In genomic region chrX:75155576-75156243, GRCm38 (mm10) we compare ENCODE assay signal across 8 mouse cellular contexts. TPM values are rescaled to one million over a fixed set of nuclear protein-coding genes. Genes with fewer than 3 reads are reported as not detected.
DNase-seq lines count a peak whose midpoint lies in the region; ATAC-seq and TF ChIP-seq lines count a peak whose summit lies in the region.

No protein-coding gene starts in this region.

- H3K4me1 ChIP-seq in CH12.LX (ENCODE audit: control insufficient read depth in 1 of 2, insufficient read depth in 2 of 2) = no peaks in the 10 kb centered on the region
- no peaks in the 10 kb centered on the region for H3K4me1 ChIP-seq in embryonic facial prominence, embryonic 13.5 days
- H3K4me1 ChIP-seq in heart, embryonic 10.5 days = no peaks in the 10 kb centered on the region
- no peaks in the 10 kb centered on the region for H3K4me1 ChIP-seq in kidney, adult 2 months (ENCODE audit: control insufficient read depth, insufficient read depth, low read length)
- no peaks in the 10 kb centered on the region for H3K4me1 ChIP-seq in lung, embryonic 14.5 days (ENCODE audit: insufficient read depth)
- H3K4me1 ChIP-seq in olfactory bulb, adult 2 months (ENCODE audit: control insufficient read depth, insufficient read depth, low read length) = no peaks in the 10 kb centered on the region

- 23% methylated on average over 37 of the region's 49 CpGs for WGBS in embryonic facial prominence, embryonic 13.5 days
- 17% methylated on average over 18 of the region's 49 CpGs for WGBS in heart, embryonic 10.5 days
- WGBS in kidney, adult 2 months = 3% methylated on average over 40 of the region's 49 CpGs
- 20% methylated on average over 8 of the region's 49 CpGs for WGBS in lung, embryonic 14.5 days
- WGBS in olfactory bulb, adult 2 months = 20% methylated on average over 25 of the region's 49 CpGs

- H3K36me3 ChIP-seq in CH12.LX (replicated peaks in 1 of 2; ENCODE audit: control insufficient read depth in 1 of 2, insufficient read depth in 1 of 2, low read length in 1 of 2) = no peaks in the 10 kb centered on the region
- no peaks in the 10 kb centered on the region for H3K36me3 ChIP-seq in embryonic facial prominence, embryonic 13.5 days
- no peaks in the 10 kb centered on the region for H3K36me3 ChIP-seq in heart, embryonic 10.5 days
- no peaks in the 10 kb centered on the region for H3K36me3 ChIP-seq in kidney, adult 2 months (ENCODE audit: control insufficient read depth, insufficient read depth, low read length)
- H3K36me3 ChIP-seq in lung, embryonic 14.5 days (ENCODE audit: insufficient read depth) = no peaks in the 10 kb centered on the region

- H3K79me2 ChIP-seq in CH12.LX (replicated peaks; ENCODE audit: control insufficient read depth, extremely low read depth, insufficient read depth, poor library complexity, severe bottlenecking) = no peaks in the 10 kb centered on the region

- TF ChIP-seq POLR2A in CH12.LX (IDR thresholded peaks at IDR 0.05; ENCODE audit: low read depth, low read length) = no peak
- no peak for TF ChIP-seq POLR2A in kidney, adult 2 months (IDR thresholded peaks at IDR 0.05; ENCODE audit: low read depth, low read length)
- TF ChIP-seq POLR2A in olfactory bulb, adult 2 months (IDR thresholded peaks at IDR 0.05; ENCODE audit: insufficient read depth, low read depth, low read length) = no peak

- no peak overlapping the region for H3K9ac ChIP-seq in CH12.LX (ENCODE audit: insufficient read depth, low read depth)
- H3K9ac ChIP-seq in embryonic facial prominence, embryonic 13.5 days = peak overlapping the region; percentile 69
- peak overlapping the region; percentile 52 for H3K9ac ChIP-seq in lung, embryonic 14.5 days

- TF ChIP-seq EP300 in CH12.LX (IDR thresholded peaks at IDR 0.05; ENCODE audit: low read length) = no peak

- no peak for DNase-seq in CH12.LX (ENCODE audit: extremely low read depth)
- DNase-seq in WW6 (ENCODE audit: low read depth, low spot score) = peak; percentile 22
- DNase-seq in heart, embryonic 10.5 days (ENCODE audit: low spot score) = peak; percentile 79
- peak; percentile 68 for DNase-seq in kidney, adult 2 months
- DNase-seq in lung, embryonic 14.5 days = peak; percentile 67
- no peak for DNase-seq in adipocyte (ENCODE audit: low spot score)

- no peaks in the 10 kb centered on the region for H3K27me3 ChIP-seq in CH12.LX (replicated peaks)
- no peaks in the 10 kb centered on the region for H3K27me3 ChIP-seq in embryonic facial prominence, embryonic 13.5 days
- H3K27me3 ChIP-seq in heart, embryonic 10.5 days (ENCODE audit: insufficient read depth, poor library complexity, severe bottlenecking) = no peaks in the 10 kb centered on the region
- no peaks in the 10 kb centered on the region for H3K27me3 ChIP-seq in kidney, adult 2 months (replicated peaks; ENCODE audit: control insufficient read depth, insufficient read depth, low read length)
- H3K27me3 ChIP-seq in lung, embryonic 14.5 days (ENCODE audit: insufficient read depth, low read length) = no peaks in the 10 kb centered on the region

- H3K27ac ChIP-seq in CH12.LX (ENCODE audit: insufficient read depth, low read depth) = no peak overlapping the region
- H3K27ac ChIP-seq in embryonic facial prominence, embryonic 13.5 days = no peak overlapping the region
- H3K27ac ChIP-seq in heart, embryonic 10.5 days = peak overlapping the region; percentile 82
- H3K27ac ChIP-seq in kidney, adult 2 months (ENCODE audit: insufficient read depth, low read depth, low read length) = no peak overlapping the region
- no peak overlapping the region for H3K27ac ChIP-seq in lung, embryonic 14.5 days (ENCODE audit: low read depth)
- no peak overlapping the region for H3K27ac ChIP-seq in olfactory bulb, adult 2 months (ENCODE audit: insufficient read depth, low read depth, low read length)

- TF ChIP-seq CTCF in CH12.LX (conservative IDR thresholded peaks at IDR 0.05 in 1 of 2, IDR thresholded peaks at IDR 0.05 in 1 of 2; ENCODE audit: low read depth in 2 of 2, low read length in 2 of 2) = no peak
- TF ChIP-seq CTCF in kidney, adult 2 months (conservative IDR thresholded peaks at IDR 0.05; ENCODE audit: insufficient read depth, insufficient read length, low read depth, low read length) = no peak
- TF ChIP-seq CTCF in lung, embryonic 14.5 days (IDR thresholded peaks at IDR 0.05; ENCODE audit: low read depth) = no peak
- TF ChIP-seq CTCF in olfactory bulb, adult 2 months (IDR thresholded peaks at IDR 0.05; ENCODE audit: insufficient read depth, low read depth, low read length) = no peak

- TF ChIP-seq RAD21 in CH12.LX (IDR thresholded peaks at IDR 0.05; ENCODE audit: low read depth, low read length) = no peak

- H3K4me3 ChIP-seq in CH12.LX (replicated peaks in 1 of 3; ENCODE audit: low read depth in 2 of 3, low read length in 2 of 3, poor library complexity in 1 of 3) = no peak overlapping the region
- peak overlapping the region; percentile 49 for H3K4me3 ChIP-seq in embryonic facial prominence, embryonic 13.5 days
- H3K4me3 ChIP-seq in heart, embryonic 10.5 days = peak overlapping the region; percentile 55
- peak overlapping the region; percentile 31; the same call in 1 of the 2 replicates for H3K4me3 ChIP-seq in kidney, adult 2 months (ENCODE audit: insufficient read depth, low read depth, low read length)
- peak overlapping the region; percentile 38 for H3K4me3 ChIP-seq in lung, embryonic 14.5 days (ENCODE audit: low read depth, low read length)
- H3K4me3 ChIP-seq in olfactory bulb, adult 2 months (ENCODE audit: insufficient read depth, low read depth, low read length) = peak overlapping the region; percentile 54

- no peak overlapping the region for H3K4me2 ChIP-seq in CH12.LX (ENCODE audit: insufficient read depth, low read depth, poor library complexity, severe bottlenecking)
- peak overlapping the region; percentile 62 for H3K4me2 ChIP-seq in embryonic facial prominence, embryonic 13.5 days
- H3K4me2 ChIP-seq in lung, embryonic 14.5 days = peak overlapping the region; percentile 63

- in situ Hi-C loops in CH12.LX (cut with MboI; ENCODE audit: low pct_ligation_motif_present, low pct_unique_long_range_greater_than_20kb, low sequenced_read_pairs) = no loop called here

- no peaks in the 10 kb centered on the region for H3K9me3 ChIP-seq in CH12.LX (replicated peaks; ENCODE audit: low read length)
- no peaks in the 10 kb centered on the region for H3K9me3 ChIP-seq in embryonic facial prominence, embryonic 13.5 days
- H3K9me3 ChIP-seq in heart, embryonic 10.5 days = no peaks in the 10 kb centered on the region
- H3K9me3 ChIP-seq in lung, embryonic 14.5 days (ENCODE audit: low read depth, low read length) = no peaks in the 10 kb centered on the region

- dilution Hi-C loops in CH12.LX (cut with MboI; ENCODE audit: extremely low pct_ligation_motif_present, extremely low pct_unique_long_range_greater_than_20kb, low sequenced_read_pairs) = no loop called here

- ATAC-seq in embryonic facial prominence, embryonic 13.5 days (ENCODE audit: insufficient number of reproducible peaks, insufficient read depth, low FRiP score, low TSS enrichment, low read depth) = no peak
- peak; percentile 90 for ATAC-seq in lung, embryonic 14.5 days (ENCODE audit: insufficient read depth)

TF ChIP-seq in CH12.LX, 34 proteins besides CTCF, POLR2A, EP300 and RAD21:
- TF ChIP-seq NELFE (IDR thresholded peaks at IDR 0.05; ENCODE audit: low read depth, low read length) (no peak), GABPA (IDR thresholded peaks at IDR 0.05; ENCODE audit: insufficient replicate concordance, low read depth, low read length) (no peak), USF1 (IDR thresholded peaks at IDR 0.05; ENCODE audit: low read depth, low read length) (peak; percentile 13; the same call in 1 of the 2 replicates), MAFK (IDR thresholded peaks at IDR 0.05; ENCODE audit: insufficient replicate concordance, low read length) (no peak), NRF1 (IDR thresholded peaks at IDR 0.05; ENCODE audit: low read depth, low read length) (no peak), HCFC1 (IDR thresholded peaks at IDR 0.05; ENCODE audit: low read depth, low read length) (no peak), IRF4 (IDR thresholded peaks at IDR 0.05; ENCODE audit: low read depth, low read length) (no peak), MAX (IDR thresholded peaks at IDR 0.05; ENCODE audit: low read length) (no peak), SMC3 (IDR thresholded peaks at IDR 0.05; ENCODE audit: low read depth, low read length) (no peak), MYC (IDR thresholded peaks at IDR 0.05; ENCODE audit: low read depth, low read length) (no peak), TCF12 (IDR thresholded peaks at IDR 0.05; ENCODE audit: low read depth, low read length) (no peak), ZMIZ1 (IDR thresholded peaks at IDR 0.05; ENCODE audit: low read depth, low read length) (no peak), BHLHE40 (IDR thresholded peaks at IDR 0.05; ENCODE audit: low read depth, low read length) (0 out of 2 replicates have a peak, but pooled peaks have one; percentile 24), MAZ (IDR thresholded peaks at IDR 0.05; ENCODE audit: low read depth, low read length) (no peak)

RNA-seq across cellular contexts. Expression of gene Smim9, which starts 7.9 kb away (rescaled TPM):
- not detected in 2 replicates for total RNA-seq in CH12.LX (2012; rRNA removed)
- total RNA-seq in CH12.LX (2014; rRNA removed) = not detected in 2 replicates
- polyA plus RNA-seq in CH12.LX (2012; ENCODE audit: insufficient read length, low read depth) = not detected in 2 replicates
- not detected in 2 replicates for polyA plus RNA-seq in embryonic facial prominence, embryonic 13.5 days (2015; fragmentation: Nextera tagmentation; extraction: Ambion mirVana)
- polyA plus RNA-seq in heart, embryonic 10.5 days (2016; fragmentation: Nextera tagmentation; extraction: Ambion mirVana) = not detected in 2 replicates
- not detected in 2 replicates for polyA plus RNA-seq in kidney, adult 2 months (2012; rRNA removed)
- not detected in 2 replicates for polyA plus RNA-seq in lung, embryonic 14.5 days (2014; fragmentation: Nextera tagmentation; extraction: Ambion mirVana)
- polyA plus RNA-seq in olfactory bulb, adult 2 months (2012; ENCODE audit: insufficient read depth, insufficient read length, low replicate concordance, missing spikeins) = not detected in 2 replicates

RNA-seq across cellular contexts. Expression of gene Mpp1, which starts 24.9 kb away (rescaled TPM):
- total RNA-seq in CH12.LX (2012; rRNA removed) = 19.9 and 22.2 TPM in 2 replicates
- 10.8 and 13.0 TPM in 2 replicates for total RNA-seq in CH12.LX (2014; rRNA removed)
- 30.0 and 34.8 TPM in 2 replicates for polyA plus RNA-seq in CH12.LX (2012; ENCODE audit: insufficient read length, low read depth)
- polyA plus RNA-seq in embryonic facial prominence, embryonic 13.5 days (2015; fragmentation: Nextera tagmentation; extraction: Ambion mirVana) = 50.2 and 52.9 TPM in 2 replicates
- polyA plus RNA-seq in heart, embryonic 10.5 days (2016; fragmentation: Nextera tagmentation; extraction: Ambion mirVana) = 24.1 and 30.2 TPM in 2 replicates
- polyA plus RNA-seq in kidney, adult 2 months (2012; rRNA removed) = 143 and 144 TPM in 2 replicates
- polyA plus RNA-seq in lung, embryonic 14.5 days (2014; fragmentation: Nextera tagmentation; extraction: Ambion mirVana) = 65.9 and 69.6 TPM in 2 replicates
- polyA plus RNA-seq in olfactory bulb, adult 2 months (2012; ENCODE audit: insufficient read depth, insufficient read length, low replicate concordance, missing spikeins) = not detected in 2 replicates

Comparison
In these comparisons a context has a peak if more than half of its experiments do, and no peak if none do; other contexts are left out.
1. DNase-seq: peak in WW6 (single experiment), heart, embryonic 10.5 days (single experiment), kidney, adult 2 months (single experiment) and lung, embryonic 14.5 days (single experiment); none in CH12.LX (single experiment) and adipocyte (single experiment).
2. H3K4me3 ChIP-seq: peak in embryonic facial prominence, embryonic 13.5 days (single experiment), heart, embryonic 10.5 days (single experiment), kidney, adult 2 months (single experiment), lung, embryonic 14.5 days (single experiment) and olfactory bulb, adult 2 months (single experiment); none in CH12.LX (0 of 3).